Mouse (Mus musculus) forebrain, embryonic 11.5 days (tissue): ENCODE measurements around the gene Tmem199. TPM values are rescaled to one million over a fixed set of nuclear protein-coding genes. Genes with fewer than 3 reads are reported as not detected.

Experiments used
- ATAC-seq: fragments of 200-750 bp; cut with Nextera tagmentation; replicated peaks from 2 replicates; pipeline ENCODE4 v1.8.0; 2017; ENCODE audit warnings: moderate TSS enrichment; ENCODE audit not compliant: low FRiP score
- DNase-seq: peaks from one replicate; pipeline ENCODE4 v3.0.0-alpha.2; 2017; ENCODE audit warnings: low spot score
- H3K27ac ChIP-seq: fragments of 300-500 bp; sonication (generic); 2 replicates; pipeline ENCODE4 v1.5.1; 2014; ENCODE audit warnings: low read depth, low read length
- H3K27me3 ChIP-seq: fragments of 300-500 bp; sonication (generic); 2 replicates; pipeline ENCODE4 v1.6.1; 2014; ENCODE audit warnings: mild to moderate bottlenecking, low read length, mixed read lengths; ENCODE audit not compliant: control insufficient read depth, insufficient read depth
- H3K36me3 ChIP-seq: fragments of 300-500 bp; sonication (generic); 2 replicates; pipeline ENCODE4 v1.6.1; 2014; ENCODE audit warnings: mild to moderate bottlenecking, low read length, moderate library complexity, mixed read lengths; ENCODE audit not compliant: control insufficient read depth, insufficient read depth
- H3K4me1 ChIP-seq: fragments of 300-500 bp; sonication (generic); replicated peaks from 2 replicates; pipeline ENCODE4 v1.6.1; 2014; ENCODE audit warnings: low read length, mixed read lengths; ENCODE audit not compliant: control insufficient read depth, insufficient read depth
- H3K4me2 ChIP-seq: fragments of 300-500 bp; sonication (generic); 2 replicates; pipeline ENCODE4 v1.6.1; 2014; ENCODE audit warnings: low read depth, mild to moderate bottlenecking, low read length, moderate library complexity, mixed read lengths; ENCODE audit not compliant: severe bottlenecking
- H3K4me3 ChIP-seq: fragments of 300-500 bp; sonication (generic); 2 replicates; pipeline ENCODE4 v1.5.1; 2014; ENCODE audit warnings: low read depth, low read length
- H3K9ac ChIP-seq: fragments of 300-500 bp; sonication (generic); 2 replicates; pipeline ENCODE4 v1.6.1; 2014; ENCODE audit warnings: low read length
- H3K9me3 ChIP-seq: fragments of 300-500 bp; sonication (generic); 2 replicates; pipeline ENCODE4 v1.6.1; 2016; ENCODE audit warnings: low read length, mixed read lengths; ENCODE audit not compliant: control insufficient read depth
- WGBS: fragments of 180-500 bp; shearing (Covaris S2); extraction: QIAGEN DNeasy Blood & Tissue Kit; methylation state at CpG from one replicate; pipeline ENCODE4 v1.1.7; 2014; 5-methylcytosine and 5-hydroxymethylcytosine counted together
- polyA plus RNA-seq: library from polyadenylated mRNA; unstranded; fragments of >200 nt; fragmentation: Nextera tagmentation; extraction: Ambion mirVana; gene quantifications from 2 replicates; pipeline ENCODE4 v1.2.1, GENCODE M21; 2014

Tmem199 gene
- polyA plus RNA-seq, 1 experiment from 2014 or later = 77.1 TPM

GRCm38 (mm10) chr11:78471326-78472103, 40.5 kb downstream of the Tmem199 start:
- H3K36me3 ChIP-seq = no peaks in the 10 kb centered on the region
- H3K4me3 ChIP-seq = no peak overlapping the region
- no peak for DNase-seq
- no peaks in the 10 kb centered on the region for H3K9me3 ChIP-seq
- no peak for ATAC-seq
- H3K27ac ChIP-seq = no peak overlapping the region
- H3K4me2 ChIP-seq = no peak overlapping the region
- 93% methylated on average over 10 of the region's 10 CpGs for WGBS
- peaks cover under 1% of the 10 kb centered on the region for H3K4me1 ChIP-seq
- H3K27me3 ChIP-seq = no peaks in the 10 kb centered on the region
- H3K9ac ChIP-seq = no peak overlapping the region

GRCm38 (mm10) chr11:78467932-78468331, 44.0 kb downstream of the Tmem199 start:
- no peaks in the 10 kb centered on the region for H3K36me3 ChIP-seq
- no peak overlapping the region for H3K27ac ChIP-seq
- H3K9me3 ChIP-seq = no peaks in the 10 kb centered on the region
- H3K4me3 ChIP-seq = no peak overlapping the region
- no peaks in the 10 kb centered on the region for H3K27me3 ChIP-seq
- WGBS = 65% methylated on average over 3 of the region's 3 CpGs
- ATAC-seq (no peak), DNase-seq (no peak)
- H3K9ac ChIP-seq = no peak overlapping the region
- H3K4me1 ChIP-seq = peaks cover 3% of the 10 kb centered on the region
- no peak overlapping the region for H3K4me2 ChIP-seq

GRCm38 (mm10) chr11:78467515-78467914, 44.5 kb downstream of the Tmem199 start:
- Histone ChIP-seq H3K4me3 (no peak overlapping the region), H3K27me3 (no peaks in the 10 kb centered on the region), H3K9me3 (no peaks in the 10 kb centered on the region), H3K27ac (no peak overlapping the region), H3K4me1 (peaks cover 3% of the 10 kb centered on the region), H3K9ac (no peak overlapping the region), H3K4me2 (no peak overlapping the region), H3K36me3 (no peaks in the 10 kb centered on the region)
- ATAC-seq (no peak), DNase-seq (no peak)
- 90% methylated on average over 7 of the region's 7 CpGs for WGBS

GRCm38 (mm10) chr11:78466242-78466912, 45.6 kb downstream of the Tmem199 start:
- Histone ChIP-seq H3K4me2 (peak overlapping the region; percentile 92), H3K4me1 (peaks cover 3% of the 10 kb centered on the region), H3K9ac (peak overlapping the region; percentile 85), H3K4me3 (peak overlapping the region; percentile 78), H3K27ac (no peak overlapping the region), H3K36me3 (no peaks in the 10 kb centered on the region), H3K9me3 (no peaks in the 10 kb centered on the region), H3K27me3 (no peaks in the 10 kb centered on the region)
- ATAC-seq (0 out of 2 replicates have a peak, but pooled peaks have one; percentile 8), DNase-seq (peak; percentile 55)
- WGBS = 57% methylated on average over 23 of the region's 23 CpGs

- H3K27ac ChIP-seq = peak within 1 kb of the TSS; percentile 67; the same call in 1 of the 2 replicates
- ATAC-seq (peak; percentile 93), DNase-seq (peak; percentile 91)
- peak within 1 kb of the TSS; percentile 85 for H3K9ac ChIP-seq
- H3K36me3 ChIP-seq = no peaks in the 10 kb centered on the region
- H3K4me2 ChIP-seq = peak within 1 kb of the TSS; percentile 92
- no peaks in the 10 kb centered on the region for H3K9me3 ChIP-seq
- H3K27me3 ChIP-seq = no peaks in the 10 kb centered on the region
- H3K4me3 ChIP-seq = peak within 1 kb of the TSS; percentile 78
- H3K4me1 ChIP-seq = peaks cover 3% of the 10 kb centered on the region
- under 1% methylated on average over 41 of the region's 41 CpGs for WGBS
These were observed 46.3 kb downstream of the Tmem199 start, which contains the start of gene Slc46a1 for GRCm38 (mm10) chr11:78465568-78466180. Gene Slc46a1 (plus strand): TSS chr11:78465697.

GRCm38 (mm10) chr11:78465116-78465515, 46.9 kb downstream of the Tmem199 start:
- peak overlapping the region; percentile 85 for H3K9ac ChIP-seq
- H3K9me3 ChIP-seq = no peaks in the 10 kb centered on the region
- no peak for DNase-seq
- peak overlapping the region; percentile 78 for H3K4me3 ChIP-seq
- no peaks in the 10 kb centered on the region for H3K36me3 ChIP-seq
- 38% methylated on average over 9 of the region's 9 CpGs for WGBS
- ATAC-seq = no peak
- H3K27me3 ChIP-seq = no peaks in the 10 kb centered on the region
- peak overlapping the region; percentile 92 for H3K4me2 ChIP-seq
- peaks cover 3% of the 10 kb centered on the region for H3K4me1 ChIP-seq
- H3K27ac ChIP-seq = no peak overlapping the region

- 73% methylated on average over 13 of the region's 13 CpGs for WGBS
- Histone ChIP-seq H3K9ac (no peak overlapping the region), H3K36me3 (no peaks in the 10 kb centered on the region), H3K27ac (no peak overlapping the region), H3K27me3 (no peaks in the 10 kb centered on the region), H3K4me1 (peaks cover 3% of the 10 kb centered on the region), H3K9me3 (no peaks in the 10 kb centered on the region), H3K4me3 (no peak overlapping the region), H3K4me2 (no peak overlapping the region)
- DNase-seq (no peak), ATAC-seq (no peak)
These were observed 48.5 kb downstream of the Tmem199 start for GRCm38 (mm10) chr11:78463286-78464036.

GRCm38 (mm10) chr11:78462669-78463068, 49.3 kb downstream of the Tmem199 start:
- H3K9me3 ChIP-seq = no peaks in the 10 kb centered on the region
- no peak overlapping the region for H3K9ac ChIP-seq
- no peak for ATAC-seq
- H3K4me1 ChIP-seq = peaks cover 3% of the 10 kb centered on the region
- H3K27ac ChIP-seq = no peak overlapping the region
- H3K4me3 ChIP-seq = no peak overlapping the region
- DNase-seq = no peak
- H3K27me3 ChIP-seq = no peaks in the 10 kb centered on the region
- 75% methylated on average over 5 of the region's 5 CpGs for WGBS
- H3K36me3 ChIP-seq = no peaks in the 10 kb centered on the region
- no peak overlapping the region for H3K4me2 ChIP-seq
